Mouse (Mus musculus): ENCODE data around the gene St8sia4. TPM values are rescaled to one million over a fixed set of nuclear protein-coding genes. Genes with fewer than 3 reads are reported as not detected.

St8sia4 gene
- total RNA-seq, 2 experiments from 2014 or later: 1.2 to 1.8 TPM

- no peak overlapping the region for H3K27ac ChIP-seq
- intact Hi-C loops (cut with DNase I): no loop called here
- no peak overlapping the region for H3K4me3 ChIP-seq
- DNase-seq: no peak
- no peak for TF ChIP-seq CTCF (IDR thresholded peaks at IDR 0.05)
Measured at GRCm38 (mm10) chr1:95653445-95653844, 13.9 kb downstream of the St8sia4 start.

- no peak for TF ChIP-seq CTCF (IDR thresholded peaks at IDR 0.05)
- DNase-seq: no peak
- intact Hi-C loops (cut with DNase I): no loop called here
- Histone ChIP-seq H3K4me3 (no peak overlapping the region), H3K27ac (no peak overlapping the region)
Measured at GRCm38 (mm10) chr1:95644292-95644691, 23.1 kb downstream of the St8sia4 start.

GRCm38 (mm10) chr1:95639001-95639400 lies 28.4 kb downstream of the St8sia4 start:
- no peak overlapping the region for H3K27ac ChIP-seq
- TF ChIP-seq CTCF (IDR thresholded peaks at IDR 0.05): no peak
- no peak overlapping the region for H3K4me3 ChIP-seq
- DNase-seq: no peak
- intact Hi-C loops (cut with DNase I): no loop called here

GRCm38 (mm10) chr1:95624376-95624775 lies 43.0 kb downstream of the St8sia4 start:
- intact Hi-C loops (cut with DNase I): no loop called here
- Histone ChIP-seq H3K27ac (no peak overlapping the region), H3K4me3 (no peak overlapping the region)
- no peak for TF ChIP-seq CTCF (IDR thresholded peaks at IDR 0.05)
- DNase-seq: no peak

GRCm38 (mm10) chr1:95618647-95619046 lies 48.7 kb downstream of the St8sia4 start:
- TF ChIP-seq CTCF (IDR thresholded peaks at IDR 0.05): no peak
- no peak for DNase-seq
- intact Hi-C loops (cut with DNase I): no loop called here
- H3K4me3 ChIP-seq: 0 out of 2 replicates have a peak overlapping the region, but pooled peaks have one; percentile 13
- H3K27ac ChIP-seq: peak overlapping the region; percentile 63

GRCm38 (mm10) chr1:95618125-95618524 lies 49.2 kb downstream of the St8sia4 start:
- TF ChIP-seq CTCF (IDR thresholded peaks at IDR 0.05): no peak
- Histone ChIP-seq H3K4me3 (0 out of 2 replicates have a peak overlapping the region, but pooled peaks have one; percentile 13), H3K27ac (peak overlapping the region; percentile 63)
- DNase-seq: no peak
- intact Hi-C loops (cut with DNase I): no loop called here

GRCm38 (mm10) chr1:95610017-95610416 lies 57.4 kb downstream of the St8sia4 start:
- intact Hi-C loops (cut with DNase I): no loop called here
- no peak for TF ChIP-seq CTCF (IDR thresholded peaks at IDR 0.05)
- DNase-seq: no peak
- Histone ChIP-seq H3K4me3 (no peak overlapping the region), H3K27ac (no peak overlapping the region)

GRCm38 (mm10) chr1:95609045-95609444 lies 58.3 kb downstream of the St8sia4 start:
- intact Hi-C loops (cut with DNase I): no loop called here
- no peak for TF ChIP-seq CTCF (IDR thresholded peaks at IDR 0.05)
- no peak for DNase-seq
- no peak overlapping the region for H3K4me3 ChIP-seq
- H3K27ac ChIP-seq: no peak overlapping the region

GRCm38 (mm10) chr1:95605458-95605857 lies 61.9 kb downstream of the St8sia4 start:
- no peak overlapping the region for H3K4me3 ChIP-seq
- no peak for TF ChIP-seq CTCF (IDR thresholded peaks at IDR 0.05)
- no peak for DNase-seq
- intact Hi-C loops (cut with DNase I): no loop called here
- no peak overlapping the region for H3K27ac ChIP-seq

- intact Hi-C loops (cut with DNase I): no loop called here
- no peak for DNase-seq
Measured at GRCm38 (mm10) chr1:95598108-95598507, 69.3 kb downstream of the St8sia4 start.

GRCm38 (mm10) chr1:95596825-95597224 lies 70.5 kb downstream of the St8sia4 start:
- TF ChIP-seq CTCF (IDR thresholded peaks at IDR 0.05): no peak

More at GRCm38 (mm10) chr1:95598108-95598507, 69.3 kb downstream of the St8sia4 start:
- Histone ChIP-seq H3K27ac (no peak overlapping the region), H3K4me3 (no peak overlapping the region)
- TF ChIP-seq CTCF (IDR thresholded peaks at IDR 0.05): no peak

GRCm38 (mm10) chr1:95591101-95591500 lies 76.3 kb downstream of the St8sia4 start:
- no peak for TF ChIP-seq CTCF (IDR thresholded peaks at IDR 0.05)
- intact Hi-C loops (cut with DNase I): no loop called here
- no peak overlapping the region for H3K27ac ChIP-seq
- DNase-seq: no peak
- no peak overlapping the region for H3K4me3 ChIP-seq

More at GRCm38 (mm10) chr1:95596825-95597224, 70.5 kb downstream of the St8sia4 start:
- H3K4me3 ChIP-seq: no peak overlapping the region
- no peak overlapping the region for H3K27ac ChIP-seq
- intact Hi-C loops (cut with DNase I): no loop called here
- DNase-seq: no peak

- no peak overlapping the region for H3K4me3 ChIP-seq
- TF ChIP-seq CTCF (IDR thresholded peaks at IDR 0.05): no peak
- intact Hi-C loops (cut with DNase I): no loop called here
- H3K27ac ChIP-seq: no peak overlapping the region
- DNase-seq: peak; percentile 34
Measured at GRCm38 (mm10) chr1:95590108-95590507, 77.3 kb downstream of the St8sia4 start.

- intact Hi-C loops (cut with DNase I): no loop called here
- no peak overlapping the region for H3K4me3 ChIP-seq
- no peak overlapping the region for H3K27ac ChIP-seq
- no peak for DNase-seq
- TF ChIP-seq CTCF (IDR thresholded peaks at IDR 0.05): no peak
Measured at GRCm38 (mm10) chr1:95589471-95589870, 77.9 kb downstream of the St8sia4 start.
